In the genomic region with DNA sequence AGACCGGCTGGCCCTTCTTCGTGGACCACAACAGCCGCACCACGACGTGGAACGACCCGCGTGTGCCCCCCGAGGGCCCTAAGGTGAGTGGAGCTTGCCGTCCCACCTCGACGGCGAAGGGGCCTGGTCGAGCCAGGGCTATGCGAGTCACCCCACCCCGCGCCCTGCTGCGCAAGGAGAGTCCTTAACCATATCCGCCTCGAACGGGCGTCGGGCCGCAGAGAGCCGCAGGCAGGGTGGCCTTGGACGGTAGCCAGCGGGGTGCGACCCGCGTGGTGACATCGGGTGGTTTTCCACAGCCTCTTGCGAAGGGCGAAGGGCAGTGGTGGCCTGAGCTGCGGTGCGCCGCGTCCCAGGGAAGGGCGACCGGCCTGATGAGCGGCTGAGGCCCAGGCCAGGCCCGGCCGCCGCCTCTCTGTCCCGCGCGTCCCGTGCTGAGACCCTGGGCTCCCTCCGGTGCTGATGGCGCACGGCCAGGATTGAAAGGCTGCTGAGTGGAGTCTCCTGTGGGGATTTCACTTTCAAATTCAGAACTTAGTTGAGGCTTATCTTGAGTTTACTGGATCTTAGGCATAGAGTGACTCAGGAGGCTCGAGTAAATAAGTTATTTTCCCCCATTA, we compare ENCODE assay signal across 8 mouse cellular contexts. TPM values are rescaled to one million over a fixed set of nuclear protein-coding genes. Genes with fewer than 3 reads are reported as not detected.
A peak's percentile ranks its signal among the peaks of the same experiment; 100 is the strongest.
DNase-seq lines count a peak whose midpoint lies in the region; ATAC-seq and TF ChIP-seq lines count a peak whose summit lies in the region.

No protein-coding gene starts in this region.

- TF ChIP-seq POLR2A in bone marrow macrophage, adult 2 months (IDR thresholded peaks at IDR 0.05; ENCODE audit: borderline replicate concordance, low read depth, low read length) = no peak

- peak; percentile 57 for ATAC-seq in erythroid progenitor cell, adult 5-6 weeks (replicated peaks; ENCODE audit: low FRiP score, poor library complexity, severe bottlenecking)

- H3K9ac ChIP-seq in ES-E14 (ENCODE audit: insufficient read depth, low read depth, low read length, poor library complexity, severe bottlenecking) = peak overlapping the region; percentile 76

- DNase-seq in ES-E14 (ENCODE audit: low read depth, low spot score) = no peak
- DNase-seq in heart, postnatal 10 days = peak; percentile 88 to 89
- DNase-seq in kidney, postnatal 25 days = peak; percentile 82 to 89
- peak; percentile 85 to 88 for DNase-seq in lung, postnatal 4 days
- DNase-seq in retina, embryonic 14.5 days (ENCODE audit: low spot score) = peak; percentile 45
- peak; percentile 76 to 77 for DNase-seq in urinary bladder, postnatal 36 days (ENCODE audit: low spot score in 2 of 2)

- no peaks in the 10 kb centered on the region for H3K36me3 ChIP-seq in ES-E14 (ENCODE audit: control insufficient read depth, insufficient read depth, low read length, poor library complexity, severe bottlenecking)

- intact Hi-C loops in heart, postnatal 10 days (cut with DNase I) = loop anchor here (2.0 to 5.0 kb wide), 2 partner anchors 15 to 88 kb away; partner anchors contain the start of gene Inpp5f

- H3K9me3 ChIP-seq in ES-E14 (ENCODE audit: control insufficient read depth, insufficient read depth, low read depth, low read length) = no peaks in the 10 kb centered on the region

- in situ Hi-C loops in ES-E14 (cut with MboI; ENCODE audit: low sequenced_read_pairs in 2 of 2, unreplicated experiment in 2 of 2) = no loop called here

- no peak for TF ChIP-seq CTCF in bone marrow macrophage, adult 2 months (IDR thresholded peaks at IDR 0.05; ENCODE audit: low read depth, low read length)

- peak overlapping the region; percentile 77 to 88 for H3K4me3 ChIP-seq in ES-E14 (ENCODE audit: insufficient read depth in 1 of 2, low read depth in 1 of 2, low read length in 2 of 2, poor library complexity in 1 of 2, severe bottlenecking in 1 of 2)
- peak overlapping the region; percentile 95 for H3K4me3 ChIP-seq in bone marrow macrophage, adult 2 months (ENCODE audit: insufficient read depth, low read length)

- peak overlapping the region; percentile 26; the same call in 1 of the 2 replicates for H3K27ac ChIP-seq in ES-E14 (ENCODE audit: insufficient read depth, low read depth, low read length, poor library complexity, severe bottlenecking)
- H3K27ac ChIP-seq in bone marrow macrophage, adult 2 months (ENCODE audit: insufficient read depth, low read depth, low read length) = peak overlapping the region; percentile 85

- peaks cover 4 to 12% of the 10 kb centered on the region in 2 experiments; a peak in 3 of 4 replicates for H3K4me1 ChIP-seq in ES-E14 (ENCODE audit: control insufficient read depth in 2 of 2, insufficient read depth in 2 of 2, low read length in 2 of 2, poor library complexity in 1 of 2)
- H3K4me1 ChIP-seq in bone marrow macrophage, adult 2 months (ENCODE audit: control insufficient read depth, insufficient read depth, low read length) = peaks cover 25% of the 10 kb centered on the region

TF ChIP-seq in ES-E14, 5 proteins besides CTCF, POLR2A, EP300 and RAD21:
- no peak for TF ChIP-seq CHD2 (IDR thresholded peaks at IDR 0.05; ENCODE audit: low read depth, low read length)
- TF ChIP-seq MAFK (IDR thresholded peaks at IDR 0.05; ENCODE audit: insufficient read depth, low read depth, low read length) = no peak
- no peak for TF ChIP-seq HCFC1 (IDR thresholded peaks at IDR 0.05; ENCODE audit: borderline replicate concordance, insufficient read depth, low read length)
- no peak for TF ChIP-seq ZC3H11A (IDR thresholded peaks at IDR 0.05; ENCODE audit: borderline replicate concordance, low read depth, low read length)
- TF ChIP-seq ZNF384 (IDR thresholded peaks at IDR 0.05; ENCODE audit: low read depth, low read length) = no peak

RNA-seq across cellular contexts. Expression of gene Bag3, which starts 0.7 kb away (rescaled TPM):
- total RNA-seq in ES-E14 (2012; rRNA removed) = 6.3 and 13.6 TPM in 2 replicates
- polyA plus RNA-seq in bone marrow macrophage, adult 2 months (2012; ENCODE audit: insufficient read depth, insufficient read length, missing spikeins) = 23.5 and 25.4 TPM in 2 replicates
- 1.4 and 2.9 TPM in 2 replicates for total RNA-seq in erythroid progenitor cell, adult 5-6 weeks (2015; ENCODE audit: low replicate concordance)
- 0.38 and 2.2 TPM in 2 replicates for total RNA-seq in erythroid progenitor cell, adult 5-6 weeks (2017; ENCODE audit: low replicate concordance)
- 100 to 1,000 TPM; 157 to 160 TPM for total RNA-seq in heart, postnatal 10 days (2021)

Comparison
In these comparisons a context has a peak if more than half of its experiments do, and no peak if none do; other contexts are left out.
1. RNA of gene Bag3, which starts 0.7 kb away (total RNA-seq): 157 to 160 TPM in heart, postnatal 10 days; 6.3 to 13.6 TPM in ES-E14 and 0.38 to 2.9 TPM in erythroid progenitor cell, adult 5-6 weeks; every median in the first group is over 10 times any median in the second.